In genomic region chr4:55103575-55103974, GRCm38 (mm10) we compare ENCODE assay signal across 27 mouse cellular contexts.
DNase-seq lines count a peak whose midpoint lies in the region; ATAC-seq and TF ChIP-seq lines count a peak whose summit lies in the region.
"Had no signal": no experiment of that assay in that cellular context is flagged by ENCODE, and none has a peak within 500 bp of the region (broad histone marks: within the 10 kb centered on the region; RNA-seq: fewer than 3 reads in every experiment).

No protein-coding gene starts in this region.

- no peak overlapping the region for H3K9ac ChIP-seq in liver, adult 2 months (ENCODE audit: low read depth, low read length)
- no peak overlapping the region for H3K9ac ChIP-seq in intestine, postnatal 0 days (ENCODE audit: low read depth, low read length)
- H3K9ac ChIP-seq: forebrain, embryonic 12.5 days; forebrain, embryonic 15.5 days; heart, embryonic 12.5 days; heart, embryonic 15.5 days; hindbrain, embryonic 13.5 days had no signal

- ATAC-seq in intestine, postnatal 0 days = 0 out of 2 replicates have a peak, but pooled peaks have one; percentile 31
- ATAC-seq: forebrain, embryonic 15.5 days; hindbrain, postnatal 0 days; inflammation-experienced regulatory T-cells, adult 6 months; Patski had no signal

- no peaks in the 10 kb centered on the region for H3K4me1 ChIP-seq in liver, adult 2 months (ENCODE audit: control insufficient read depth, insufficient read depth, low read length)
- H3K4me1 ChIP-seq in intestine, postnatal 0 days (replicated peaks; ENCODE audit: control insufficient read depth, insufficient read depth, low read length) = no peaks in the 10 kb centered on the region
- no peaks in the 10 kb centered on the region for H3K4me1 ChIP-seq in lung, adult 2 months (ENCODE audit: control insufficient read depth, insufficient read depth, low read length)
- H3K4me1 ChIP-seq: forebrain, embryonic 12.5 days; forebrain, embryonic 15.5 days; heart, embryonic 15.5 days; hindbrain, embryonic 10.5 days; hindbrain, embryonic 13.5 days had no signal

- TF ChIP-seq POLR2A in liver, adult 2 months (IDR thresholded peaks at IDR 0.05; ENCODE audit: extremely low read depth, insufficient read depth, low read length) = no peak
- no peak for TF ChIP-seq POLR2A in lung, adult 2 months (IDR thresholded peaks at IDR 0.05; ENCODE audit: borderline replicate concordance, extremely low read depth, low read depth, low read length)

- TF ChIP-seq CTCF in liver, adult 2 months (IDR thresholded peaks at IDR 0.05; ENCODE audit: low read depth, low read length) = no peak
- no peak for TF ChIP-seq CTCF in intestine, postnatal 0 days (IDR thresholded peaks at IDR 0.05; ENCODE audit: low read depth)
- no peak for TF ChIP-seq CTCF in lung, adult 2 months (IDR thresholded peaks at IDR 0.05; ENCODE audit: insufficient read depth, low read length)

- H3K9me3 ChIP-seq in intestine, postnatal 0 days (ENCODE audit: control insufficient read depth) = no peaks in the 10 kb centered on the region
- H3K9me3 ChIP-seq: forebrain, embryonic 12.5 days; forebrain, embryonic 15.5 days; heart, embryonic 12.5 days; heart, embryonic 15.5 days; hindbrain, embryonic 10.5 days; hindbrain, embryonic 13.5 days had no signal

- H3K4me2 ChIP-seq in intestine, postnatal 0 days (replicated peaks; ENCODE audit: low read depth) = no peak overlapping the region
- H3K4me2 ChIP-seq: forebrain, embryonic 12.5 days; forebrain, embryonic 15.5 days; heart, embryonic 12.5 days; heart, embryonic 15.5 days; hindbrain, embryonic 13.5 days had no signal

- H3K36me3 ChIP-seq in liver, adult 2 months (ENCODE audit: control insufficient read depth, insufficient read depth, low read length) = no peaks in the 10 kb centered on the region
- H3K36me3 ChIP-seq in intestine, postnatal 0 days (ENCODE audit: control insufficient read depth, insufficient read depth) = no peaks in the 10 kb centered on the region
- H3K36me3 ChIP-seq: forebrain, embryonic 12.5 days; forebrain, embryonic 15.5 days; G1E; heart, embryonic 12.5 days; heart, embryonic 15.5 days; hindbrain, embryonic 10.5 days; hindbrain, embryonic 13.5 days had no signal

- no peaks in the 10 kb centered on the region for H3K27me3 ChIP-seq in liver, adult 2 months (ENCODE audit: control insufficient read depth, insufficient read depth, low read length)
- no peaks in the 10 kb centered on the region for H3K27me3 ChIP-seq in intestine, postnatal 0 days (replicated peaks; ENCODE audit: control insufficient read depth, insufficient read depth, low read length)
- H3K27me3 ChIP-seq: CH12.LX; forebrain, embryonic 12.5 days; forebrain, embryonic 15.5 days; heart, embryonic 12.5 days; heart, embryonic 15.5 days; hindbrain, embryonic 13.5 days; Patski had no signal

- peak; percentile 31 for DNase-seq in liver, adult 2 months (ENCODE audit: extremely low read depth, low read depth, low spot score)
- no peak for DNase-seq in liver
- DNase-seq in fat pad, adult 2 months (ENCODE audit: extremely low read depth, low read depth, low spot score) = peak; percentile 10
- DNase-seq in lung, postnatal 14 days = no peak
- no peak for DNase-seq in lung, adult 2 months
- DNase-seq in thymus, postnatal 36 days = no peak
- DNase-seq: adrenal gland, postnatal 10 days; adrenal gland, postnatal 36 days; cerebellum, adult 11-12 months; cerebellum, adult 8-10 months; cerebellum, postnatal 14 days; gastrocnemius, postnatal 25 days; heart, adult 18-20 months; heart, postnatal 10 days; heart, postnatal 36 days had no signal

- no peak overlapping the region for H3K4me3 ChIP-seq in liver, adult 2 months (ENCODE audit: insufficient read depth, low read depth, low read length)
- no peak overlapping the region for H3K4me3 ChIP-seq in intestine, postnatal 0 days (ENCODE audit: low read depth, low read length)
- no peak overlapping the region for H3K4me3 ChIP-seq in lung, adult 2 months (replicated peaks; ENCODE audit: extremely low read depth, low read depth, low read length)
- H3K4me3 ChIP-seq: forebrain, embryonic 12.5 days; forebrain, embryonic 15.5 days; heart, embryonic 12.5 days; heart, embryonic 15.5 days; hindbrain, embryonic 10.5 days; hindbrain, embryonic 13.5 days had no signal

- 53% methylated on average over 3 of the region's 3 CpGs for WGBS in liver, adult 2 months
- 58% methylated on average over 3 of the region's 3 CpGs for WGBS in intestine, postnatal 0 days
- WGBS in lung, adult 2 months = 80% methylated on average over 3 of the region's 3 CpGs

- H3K79me2 ChIP-seq in liver, adult 2 months (ENCODE audit: control insufficient read depth, insufficient read depth, low read length) = no peaks in the 10 kb centered on the region

- H3K27ac ChIP-seq in liver, adult 2 months (replicated peaks; ENCODE audit: insufficient read depth, low read depth, low read length) = no peak overlapping the region
- H3K27ac ChIP-seq in intestine, postnatal 0 days (ENCODE audit: low read depth, low read length) = no peak overlapping the region
- H3K27ac ChIP-seq: forebrain, embryonic 12.5 days; forebrain, embryonic 15.5 days; heart, embryonic 15.5 days; hindbrain, embryonic 10.5 days; hindbrain, embryonic 13.5 days; hindbrain, postnatal 0 days had no signal

Comparison
In these comparisons a context has a peak if more than half of its experiments do, and no peak if none do; other contexts are left out.
1. DNase-seq: peak in liver, adult 2 months (single experiment) and fat pad, adult 2 months (single experiment); none in liver (single experiment), lung, postnatal 14 days (single experiment), lung, adult 2 months (single experiment) and thymus, postnatal 36 days (0 of 2).